Mouse (Mus musculus) spleen, adult 2 months (tissue): ENCODE measurements at regions not wholly inside any gene's neighbourhood (a gene's known extent, or its start where the extent isn't known, plus 50 kb on each side); places are given as distances from the start of the nearest gene placed in this dataset.

ENCODE experiments used
- DNase-seq, 2 experiments: peaks; one replicate each; pipeline versions ENCODE4 v3.0.0 to v3.0.0-alpha.2; 2012 to 2021; ENCODE audit warnings: low spot score in 2 of 2, low read depth in 1 of 2
- H3K27ac ChIP-seq: fragments of 200-500 bp; 2 replicates; pipeline ENCODE4 v1.5.1; 2012; ENCODE audit warnings: low read length, inconsistent platforms; ENCODE audit not compliant: insufficient read depth
- H3K27me3 ChIP-seq: fragments of 200-500 bp; 2 replicates; pipeline ENCODE4 v1.6.1; 2012; ENCODE audit warnings: mild to moderate bottlenecking, moderate library complexity, low read length, inconsistent platforms; ENCODE audit not compliant: control insufficient read depth, insufficient read depth
- H3K36me3 ChIP-seq: fragments of 200-500 bp; 2 replicates; pipeline ENCODE4 v1.6.1; 2012; ENCODE audit warnings: mild to moderate bottlenecking, low read length, inconsistent platforms; ENCODE audit not compliant: control insufficient read depth, insufficient read depth
- H3K4me1 ChIP-seq: fragments of 200-500 bp; 2 replicates; pipeline ENCODE4 v1.6.1; 2011; ENCODE audit warnings: inconsistent platforms; ENCODE audit not compliant: control insufficient read depth, insufficient read depth, insufficient read length
- H3K4me3 ChIP-seq: fragments of 200-500 bp; 2 replicates; pipeline ENCODE4 v1.5.1; 2011; ENCODE audit warnings: mild to moderate bottlenecking, inconsistent platforms; ENCODE audit not compliant: insufficient read depth, insufficient read length; ENCODE audit errors: extremely low read depth
- CTCF ChIP-seq: fragments of 200-500 bp; IDR thresholded peaks from 2 replicates; pipeline ENCODE4 v1.5.1; 2011; ENCODE audit warnings: mild to moderate bottlenecking, inconsistent platforms; ENCODE audit not compliant: insufficient read depth, insufficient read length, insufficient replicate concordance; ENCODE audit errors: extremely low read depth
- POLR2A ChIP-seq: fragments of 200-500 bp; IDR thresholded peaks from 2 replicates; pipeline ENCODE4 v1.6.1; 2011; ENCODE audit warnings: low read depth, low read length, inconsistent platforms
- WGBS: fragments of 180-500 bp; shearing (Covaris S2); methylation state at CpG from one replicate; pipeline ENCODE4 v1.1.7; 2018; 5-methylcytosine and 5-hydroxymethylcytosine counted together

GRCm38 (mm10) chr15:97188545-97188944, 58.4 kb upstream of the Pced1b start:
- Histone ChIP-seq H3K4me1 (no peaks in the 10 kb centered on the region), H3K27me3 (no peaks in the 10 kb centered on the region), H3K36me3 (no peaks in the 10 kb centered on the region), H3K4me3 (no peak overlapping the region), H3K27ac (no peak overlapping the region)
- no peak for TF ChIP-seq CTCF
- no peak for TF ChIP-seq POLR2A
- WGBS, result 81% methylated on average over 17 of the region's 17 CpGs
- DNase-seq, result no peak

- 28% methylated on average over 3 of the region's 3 CpGs for WGBS
- H3K36me3 ChIP-seq, result no peaks in the 10 kb centered on the region
- no peak overlapping the region for H3K4me3 ChIP-seq
- TF ChIP-seq POLR2A (no peak), CTCF (no peak)
- DNase-seq, result no peak
- H3K27ac ChIP-seq, result no peak overlapping the region
- H3K4me1 ChIP-seq, result no peaks in the 10 kb centered on the region
- H3K27me3 ChIP-seq, result no peaks in the 10 kb centered on the region
Observed at GRCm38 (mm10) chr15:97187831-97188230, 59.1 kb upstream of the Pced1b start.

GRCm38 (mm10) chr15:97186034-97186433, 60.9 kb upstream of the Pced1b start:
- Histone ChIP-seq H3K4me3 (no peak overlapping the region), H3K4me1 (no peaks in the 10 kb centered on the region), H3K27ac (no peak overlapping the region), H3K36me3 (no peaks in the 10 kb centered on the region), H3K27me3 (no peaks in the 10 kb centered on the region)
- DNase-seq, result no peak
- TF ChIP-seq POLR2A (no peak), CTCF (no peak)
- 78% methylated on average over 8 of the region's 8 CpGs for WGBS

GRCm38 (mm10) chr15:97182617-97183038, 64.3 kb upstream of the Pced1b start:
- H3K27ac ChIP-seq, result no peak overlapping the region
- 48% methylated on average over 9 of the region's 9 CpGs for WGBS
- H3K36me3 ChIP-seq, result no peaks in the 10 kb centered on the region
- TF ChIP-seq CTCF (no peak), POLR2A (no peak)
- no peak for DNase-seq
- no peaks in the 10 kb centered on the region for H3K27me3 ChIP-seq
- no peaks in the 10 kb centered on the region for H3K4me1 ChIP-seq
- H3K4me3 ChIP-seq, result no peak overlapping the region

- no peak for DNase-seq
- TF ChIP-seq CTCF (no peak), POLR2A (no peak)
- 84% methylated on average over 9 of the region's 9 CpGs for whole genome bisulfite sequencing
- no peak overlapping the region for H3K4me3 ChIP-seq
- H3K4me1 ChIP-seq, result no peaks in the 10 kb centered on the region
- H3K27me3 ChIP-seq, result no peaks in the 10 kb centered on the region
- H3K27ac ChIP-seq, result no peak overlapping the region
- H3K36me3 ChIP-seq, result no peaks in the 10 kb centered on the region
Observed at GRCm38 (mm10) chr15:97180970-97181669, 65.8 kb upstream of the Pced1b start.

GRCm38 (mm10) chr15:97178286-97178685, 68.6 kb upstream of the Pced1b start:
- TF ChIP-seq POLR2A (no peak), CTCF (no peak)
- no peaks in the 10 kb centered on the region for H3K36me3 ChIP-seq
- H3K27me3 ChIP-seq, result no peaks in the 10 kb centered on the region
- WGBS, result 83% methylated on average over 3 of the region's 3 CpGs
- H3K27ac ChIP-seq, result no peak overlapping the region
- no peak for DNase-seq
- no peaks in the 10 kb centered on the region; the same call in 1 of the 2 replicates for H3K4me1 ChIP-seq
- no peak overlapping the region for H3K4me3 ChIP-seq

GRCm38 (mm10) chr15:97177806-97178205, 69.1 kb upstream of the Pced1b start:
- Histone ChIP-seq H3K4me1 (no peaks in the 10 kb centered on the region; the same call in 1 of the 2 replicates), H3K4me3 (no peak overlapping the region), H3K36me3 (no peaks in the 10 kb centered on the region), H3K27me3 (no peaks in the 10 kb centered on the region), H3K27ac (no peak overlapping the region)
- 84% methylated on average over 4 of the region's 4 CpGs for WGBS
- no peak for DNase-seq
- TF ChIP-seq CTCF (no peak), POLR2A (no peak)
